Mouse (Mus musculus): ENCODE data around the gene Ahcyl2. TPM values are rescaled to one million over a fixed set of nuclear protein-coding genes. Genes with fewer than 3 reads are reported as not detected.

Ahcyl2 gene
- polyA plus RNA-seq, 1 experiment: 37.2 TPM

DNA sequence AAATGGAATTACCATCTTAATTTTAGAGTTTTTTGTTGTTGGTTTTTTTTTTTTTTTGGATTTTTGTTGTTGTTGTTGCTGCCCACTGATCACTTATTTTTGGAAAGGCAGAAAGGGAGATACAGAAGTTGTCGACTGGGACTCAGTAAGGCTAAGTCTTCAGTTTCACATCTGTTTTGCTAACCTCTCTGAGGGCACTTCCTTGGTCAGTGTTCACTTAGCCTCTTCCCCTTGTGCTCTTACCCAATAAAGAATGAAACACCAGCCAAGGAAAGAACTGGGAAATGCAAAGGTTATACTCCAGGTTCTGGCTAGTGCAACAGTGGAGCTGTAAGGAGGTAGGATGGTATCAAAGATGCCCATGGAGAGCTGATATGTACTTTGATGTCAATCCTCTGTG is 38.3 kb upstream of the Ahcyl2 start:
- no peak for TF ChIP-seq EP300 (IDR thresholded peaks at IDR 0.05; ENCODE audit: insufficient read depth, low read depth, low read length)
- no peak for TF ChIP-seq CTCF (IDR thresholded peaks at IDR 0.05; ENCODE audit: low read depth, low read length)
- TF ChIP-seq POLR2A (IDR thresholded peaks at IDR 0.05; ENCODE audit: insufficient read depth, low read length): no peak
- Histone ChIP-seq H3K9me3 (replicated peaks; ENCODE audit: control insufficient read depth, insufficient read depth, low read length, poor library complexity, severe bottlenecking) (no peaks in the 10 kb centered on the region), H3K4me1 (ENCODE audit: control insufficient read depth, insufficient read depth, low read length) (no peaks in the 10 kb centered on the region), H3K27ac (ENCODE audit: insufficient read depth, low read length) (no peak overlapping the region), H3K27me3 (ENCODE audit: control insufficient read depth, insufficient read depth, low read length, poor library complexity, severe bottlenecking) (no peaks in the 10 kb centered on the region; the same call in 1 of the 2 replicates), H3K9ac (ENCODE audit: low read depth, poor library complexity, severe bottlenecking) (no peak overlapping the region), H3K4me3 (ENCODE audit: low read depth, low read length) (no peak overlapping the region), H3K36me3 (ENCODE audit: control insufficient read depth, insufficient read depth, low read length, poor library complexity, severe bottlenecking) (no peaks in the 10 kb centered on the region)

GRCm38 (mm10) chr6:29735336-29735688 is 32.5 kb upstream of the Ahcyl2 start, which contains the start of gene Smo:
Gene Smo, plus strand, starts transcription at chr6:29735503.
- TF ChIP-seq EP300 (IDR thresholded peaks at IDR 0.05; ENCODE audit: insufficient read depth, low read depth, low read length): no peak
- peak; percentile 23 for TF ChIP-seq POLR2A (IDR thresholded peaks at IDR 0.05; ENCODE audit: insufficient read depth, low read length)
- TF ChIP-seq CTCF (IDR thresholded peaks at IDR 0.05; ENCODE audit: low read depth, low read length): no peak
- H3K9me3 ChIP-seq (replicated peaks; ENCODE audit: control insufficient read depth, insufficient read depth, low read length, poor library complexity, severe bottlenecking): no peaks in the 10 kb centered on the region
- H3K9ac ChIP-seq (ENCODE audit: low read depth, poor library complexity, severe bottlenecking): peak within 1 kb of the TSS; percentile 97

DNA sequence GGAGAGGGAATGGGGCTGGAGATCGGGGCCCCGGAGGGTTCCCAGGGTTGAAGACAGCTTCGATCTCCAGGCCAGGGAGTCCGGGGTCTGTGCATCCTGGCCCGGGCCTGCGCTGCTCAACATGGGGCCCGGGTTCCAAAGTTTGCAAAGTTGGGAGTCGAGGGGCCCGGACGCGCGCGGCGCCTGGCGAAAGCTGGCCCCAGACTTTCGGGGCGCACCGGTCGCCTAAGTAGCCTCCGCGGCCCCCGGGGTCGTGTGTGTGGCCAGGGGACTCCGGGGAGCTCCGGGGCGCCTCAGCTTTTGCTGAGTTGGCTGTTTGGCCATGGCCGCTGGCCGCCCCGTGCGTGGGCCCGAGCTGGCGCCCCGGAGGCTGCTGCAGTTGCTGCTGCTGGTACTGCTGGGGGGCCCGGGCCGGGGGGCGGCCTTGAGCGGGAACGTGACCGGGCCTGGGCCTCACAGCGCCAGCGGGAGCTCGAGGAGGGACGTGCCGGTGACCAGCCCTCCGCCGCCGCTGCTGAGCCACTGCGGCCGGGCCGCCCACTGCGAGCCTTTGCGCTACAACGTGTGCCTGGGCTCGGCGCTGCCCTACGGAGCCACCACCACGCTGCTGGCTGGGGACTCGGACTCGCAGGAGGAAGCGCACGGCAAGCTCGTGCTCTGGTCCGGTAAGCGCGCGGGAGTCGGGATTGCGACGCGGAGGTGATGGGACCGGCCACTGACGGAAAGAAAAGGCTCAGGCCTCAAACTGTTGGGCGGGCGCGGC is 31.9 kb upstream of the Ahcyl2 start:
- H3K4me3 ChIP-seq (ENCODE audit: low read depth, low read length): peak overlapping the region; percentile 78
- H3K4me1 ChIP-seq (ENCODE audit: control insufficient read depth, insufficient read depth, low read length): no peaks in the 10 kb centered on the region
- H3K36me3 ChIP-seq (ENCODE audit: control insufficient read depth, insufficient read depth, low read length, poor library complexity, severe bottlenecking): no peaks in the 10 kb centered on the region
- no peaks in the 10 kb centered on the region for H3K9me3 ChIP-seq (replicated peaks; ENCODE audit: control insufficient read depth, insufficient read depth, low read length, poor library complexity, severe bottlenecking)
- peak overlapping the region; percentile 97 for H3K9ac ChIP-seq (ENCODE audit: low read depth, poor library complexity, severe bottlenecking)
- no peak overlapping the region for H3K27ac ChIP-seq (ENCODE audit: insufficient read depth, low read length)
- no peaks in the 10 kb centered on the region; the same call in 1 of the 2 replicates for H3K27me3 ChIP-seq (ENCODE audit: control insufficient read depth, insufficient read depth, low read length, poor library complexity, severe bottlenecking)
- TF ChIP-seq CTCF (IDR thresholded peaks at IDR 0.05; ENCODE audit: low read depth, low read length) (no peak), POLR2A (IDR thresholded peaks at IDR 0.05; ENCODE audit: insufficient read depth, low read length) (no peak), EP300 (IDR thresholded peaks at IDR 0.05; ENCODE audit: insufficient read depth, low read depth, low read length) (no peak)

More at GRCm38 (mm10) chr6:29735336-29735688, 32.5 kb upstream of the Ahcyl2 start, which contains the start of gene Smo:
- H3K27me3 ChIP-seq (ENCODE audit: control insufficient read depth, insufficient read depth, low read length, poor library complexity, severe bottlenecking): no peaks in the 10 kb centered on the region; the same call in 1 of the 2 replicates
- no peaks in the 10 kb centered on the region for H3K4me1 ChIP-seq (ENCODE audit: control insufficient read depth, insufficient read depth, low read length)
- peak within 1 kb of the TSS; percentile 78 for H3K4me3 ChIP-seq (ENCODE audit: low read depth, low read length)
- no peak within 1 kb of the TSS for H3K27ac ChIP-seq (ENCODE audit: insufficient read depth, low read length)
- no peaks in the 10 kb centered on the region for H3K36me3 ChIP-seq (ENCODE audit: control insufficient read depth, insufficient read depth, low read length, poor library complexity, severe bottlenecking)

DNA sequence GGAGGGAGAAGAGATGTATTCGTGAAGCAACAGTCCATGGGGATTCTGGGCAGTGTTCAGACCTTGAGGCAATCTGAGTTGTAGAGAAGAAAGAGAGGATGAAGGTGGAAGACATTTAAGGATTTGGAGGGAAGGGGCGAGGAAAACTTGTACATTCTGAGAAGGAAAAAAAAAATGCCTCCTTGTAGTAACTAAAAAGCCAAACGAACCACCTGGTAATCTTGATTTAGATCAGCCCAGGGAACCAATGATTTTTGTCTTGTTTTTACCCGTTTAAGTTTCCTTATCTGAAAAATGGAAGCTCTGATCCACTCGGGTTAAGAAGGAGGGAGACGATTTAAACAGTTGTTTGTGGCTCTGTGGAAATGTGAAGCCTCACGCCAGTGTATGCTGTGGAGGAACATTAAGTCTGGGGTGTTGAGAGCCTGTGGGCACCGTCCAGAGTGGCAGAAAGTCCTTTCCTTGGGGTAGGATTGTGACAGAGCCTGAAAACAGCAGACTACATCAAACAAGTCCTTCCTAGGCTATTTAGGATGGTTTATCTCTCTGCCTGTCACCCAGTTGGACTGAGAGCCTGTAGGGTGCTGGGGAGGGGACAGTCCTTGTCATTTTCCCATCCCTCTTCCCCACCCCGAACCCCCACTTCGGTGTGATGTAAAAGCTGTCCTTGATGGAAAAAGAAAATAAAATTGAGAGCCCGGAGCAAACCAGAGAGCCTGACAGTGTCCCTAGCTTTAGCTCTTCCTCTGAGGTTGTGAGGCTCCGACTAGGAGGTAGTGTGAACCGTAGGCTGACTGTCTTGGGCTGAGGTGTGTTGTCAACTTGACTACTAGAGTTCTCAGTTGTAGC is 31.0 kb upstream of the Ahcyl2 start:
- Histone ChIP-seq H3K9ac (ENCODE audit: low read depth, poor library complexity, severe bottlenecking) (peak overlapping the region; percentile 97), H3K4me1 (ENCODE audit: control insufficient read depth, insufficient read depth, low read length) (no peaks in the 10 kb centered on the region), H3K27me3 (ENCODE audit: control insufficient read depth, insufficient read depth, low read length, poor library complexity, severe bottlenecking) (no peaks in the 10 kb centered on the region; the same call in 1 of the 2 replicates), H3K9me3 (replicated peaks; ENCODE audit: control insufficient read depth, insufficient read depth, low read length, poor library complexity, severe bottlenecking) (no peaks in the 10 kb centered on the region), H3K27ac (ENCODE audit: insufficient read depth, low read length) (no peak overlapping the region), H3K36me3 (ENCODE audit: control insufficient read depth, insufficient read depth, low read length, poor library complexity, severe bottlenecking) (no peaks in the 10 kb centered on the region), H3K4me3 (ENCODE audit: low read depth, low read length) (peak overlapping the region; percentile 78)
- TF ChIP-seq EP300 (IDR thresholded peaks at IDR 0.05; ENCODE audit: insufficient read depth, low read depth, low read length) (no peak), POLR2A (IDR thresholded peaks at IDR 0.05; ENCODE audit: insufficient read depth, low read length) (no peak), CTCF (IDR thresholded peaks at IDR 0.05; ENCODE audit: low read depth, low read length) (no peak)

DNA sequence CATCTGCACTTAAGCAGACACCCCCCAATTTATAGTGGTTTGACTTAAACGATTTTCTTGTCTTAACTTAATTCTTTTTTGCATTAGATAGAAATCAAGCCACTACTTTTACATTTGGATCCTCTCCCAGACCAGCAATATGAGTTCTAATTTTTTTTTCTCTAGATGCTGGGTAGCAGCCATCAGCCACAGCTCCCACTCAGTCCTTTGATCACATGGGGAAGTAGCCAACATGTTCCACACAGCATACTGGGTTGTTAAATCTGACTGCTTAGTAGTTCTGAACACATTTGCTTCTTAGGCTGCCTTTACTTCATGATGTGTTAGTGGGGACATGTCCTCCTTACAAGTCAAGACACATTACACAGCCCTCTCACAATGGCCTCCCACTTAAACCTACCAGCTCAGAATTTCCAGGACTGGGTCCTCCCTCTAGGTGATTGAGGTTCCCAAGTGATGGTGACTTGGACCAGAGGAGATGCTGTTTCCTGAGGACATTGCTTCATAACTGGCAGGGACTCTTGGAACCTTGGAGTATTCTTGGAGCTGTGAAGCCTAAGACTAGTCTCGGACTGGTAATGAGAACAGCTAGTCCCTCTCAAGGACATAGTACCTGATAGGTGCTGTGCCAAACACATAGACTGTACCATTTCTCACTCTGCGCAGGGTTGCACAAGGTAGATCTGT is 16.2 kb upstream of the Ahcyl2 start:
- H3K4me3 ChIP-seq (ENCODE audit: low read depth, low read length): no peak overlapping the region
- H3K4me1 ChIP-seq (ENCODE audit: control insufficient read depth, insufficient read depth, low read length): no peaks in the 10 kb centered on the region
- H3K27ac ChIP-seq (ENCODE audit: insufficient read depth, low read length): no peak overlapping the region
- no peaks in the 10 kb centered on the region for H3K9me3 ChIP-seq (replicated peaks; ENCODE audit: control insufficient read depth, insufficient read depth, low read length, poor library complexity, severe bottlenecking)
- no peak overlapping the region for H3K9ac ChIP-seq (ENCODE audit: low read depth, poor library complexity, severe bottlenecking)
- no peaks in the 10 kb centered on the region for H3K27me3 ChIP-seq (ENCODE audit: control insufficient read depth, insufficient read depth, low read length, poor library complexity, severe bottlenecking)
- H3K36me3 ChIP-seq (ENCODE audit: control insufficient read depth, insufficient read depth, low read length, poor library complexity, severe bottlenecking): no peaks in the 10 kb centered on the region
- no peak for TF ChIP-seq POLR2A (IDR thresholded peaks at IDR 0.05; ENCODE audit: insufficient read depth, low read length)

All from ES-Bruce4 (cell line).